Mouse (Mus musculus): ENCODE results near the gene Ltbp2.

Ltbp2 gene

GRCm38 (mm10) chr12:84834773-84835172 lies 41.6 kb downstream of the Ltbp2 start:
- DNase-seq: no peak

DNA sequence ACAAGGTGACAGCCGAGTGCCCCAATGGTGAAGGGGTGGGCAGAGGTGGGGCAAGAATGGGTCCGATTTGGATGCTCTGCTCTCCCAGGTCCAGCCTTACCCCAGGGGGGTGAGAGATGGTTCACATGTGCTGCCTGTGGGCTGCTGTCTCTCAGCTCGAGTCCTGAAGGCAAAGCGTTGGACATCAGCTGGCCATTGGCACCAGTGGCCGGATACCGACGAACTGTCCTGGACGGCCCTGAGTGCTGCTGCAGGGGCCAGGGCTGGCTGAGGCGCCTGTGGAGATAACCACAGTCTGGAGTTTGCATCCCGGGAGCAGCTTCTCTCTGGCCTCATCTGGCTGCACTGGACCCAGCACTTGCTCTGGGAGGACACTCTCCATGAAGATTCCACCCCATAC lies 44.7 kb downstream of the Ltbp2 start:
- DNase-seq: no peak

DNA sequence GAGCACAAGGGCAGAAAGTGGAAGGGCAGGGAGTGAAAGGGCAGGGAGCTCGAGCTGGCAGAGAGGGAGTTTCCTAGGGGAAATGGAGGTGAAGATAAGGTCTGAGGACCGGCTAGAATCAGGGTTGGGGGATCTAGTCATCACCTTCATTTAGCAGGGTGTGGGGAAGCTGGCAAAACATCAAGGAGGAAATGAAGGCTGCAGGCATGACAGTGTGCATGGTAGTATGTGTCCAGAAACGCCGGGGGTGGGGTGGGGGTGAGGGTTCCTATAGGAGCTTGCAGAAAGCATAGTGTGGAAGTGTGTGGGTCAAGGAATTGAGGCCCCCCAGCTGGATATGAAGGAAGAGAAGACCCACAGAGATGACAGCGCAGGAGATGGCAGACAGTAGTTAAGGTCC lies 45.2 kb downstream of the Ltbp2 start:
- DNase-seq: no peak

DNA sequence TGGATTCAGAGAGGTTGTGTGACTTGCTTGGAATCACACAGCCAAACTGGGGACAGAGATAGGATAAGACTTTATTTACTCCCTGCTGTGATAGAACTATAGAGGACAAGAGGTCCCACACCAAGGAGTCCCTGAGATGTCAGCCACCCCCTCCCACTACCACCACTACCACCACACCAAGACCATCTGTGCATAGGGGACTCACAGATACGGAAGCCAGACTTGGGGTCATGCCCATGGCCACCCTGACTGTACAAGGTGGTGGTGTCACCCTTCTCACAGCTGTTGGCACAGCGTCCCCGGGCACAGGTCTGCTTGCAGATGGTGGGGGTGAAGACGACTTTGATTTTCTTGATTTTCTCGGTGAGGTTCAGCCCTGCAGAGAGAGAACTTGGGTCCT lies 45.9 kb downstream of the Ltbp2 start:
- DNase-seq: no peak

DNA sequence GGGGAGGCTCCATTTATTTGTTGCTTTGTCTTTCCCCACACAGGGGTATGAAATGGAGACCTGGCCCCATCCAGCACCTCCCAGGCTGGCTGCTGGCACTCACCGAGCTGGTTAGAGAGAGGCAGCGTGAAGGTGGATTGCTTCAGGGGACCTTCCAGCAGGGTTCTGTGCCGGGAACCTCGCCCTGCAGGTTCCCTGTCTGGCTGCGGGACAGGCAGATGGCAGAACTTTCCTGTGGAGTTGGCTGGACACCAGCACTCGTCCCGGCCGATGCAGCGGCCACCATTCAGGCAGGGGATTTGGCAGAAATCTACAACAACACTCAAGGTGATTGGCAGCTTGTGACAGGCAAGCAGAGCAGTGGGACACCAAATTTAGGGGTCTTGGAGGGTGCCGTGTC lies 46.4 kb downstream of the Ltbp2 start:
- DNase-seq: no peak

- no peak for DNase-seq
Observed at GRCm38 (mm10) chr12:84829109-84829724, 47.1 kb downstream of the Ltbp2 start.

DNA sequence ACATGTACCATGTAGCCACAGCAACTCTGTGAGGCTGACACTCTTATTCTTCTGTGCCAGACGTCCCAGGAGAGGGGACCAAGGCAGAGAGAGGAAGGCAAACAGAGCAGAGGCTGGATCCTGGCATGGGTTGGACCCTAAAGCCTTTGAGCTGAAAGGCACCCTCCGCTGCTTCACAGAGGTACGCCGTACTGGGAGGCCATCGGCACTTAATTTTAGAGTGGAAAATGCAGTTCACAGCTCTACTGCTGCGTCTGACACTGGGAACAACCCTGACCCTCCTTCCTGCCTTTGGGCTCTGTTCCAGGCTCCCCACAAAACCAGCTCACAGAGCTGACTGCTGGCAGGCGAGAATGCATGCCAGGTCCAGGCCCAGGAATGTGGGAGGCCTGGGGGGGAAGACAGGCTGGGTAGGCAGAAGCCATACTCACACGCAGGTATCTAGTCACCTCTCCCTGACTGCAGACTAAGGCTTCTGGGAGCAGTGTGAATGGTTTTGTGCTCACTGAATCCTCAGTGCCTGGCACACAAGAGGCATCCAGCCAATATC lies 48.9 kb downstream of the Ltbp2 start:
- no peak for DNase-seq

- no peak for DNase-seq
Observed at GRCm38 (mm10) chr12:84824203-84824602, 52.1 kb downstream of the Ltbp2 start.

- DNase-seq: no peak
Observed at GRCm38 (mm10) chr12:84823601-84824000, 52.7 kb downstream of the Ltbp2 start.

GRCm38 (mm10) chr12:84819236-84820168 lies 56.8 kb downstream of the Ltbp2 start:
- DNase-seq: no peak

DNA sequence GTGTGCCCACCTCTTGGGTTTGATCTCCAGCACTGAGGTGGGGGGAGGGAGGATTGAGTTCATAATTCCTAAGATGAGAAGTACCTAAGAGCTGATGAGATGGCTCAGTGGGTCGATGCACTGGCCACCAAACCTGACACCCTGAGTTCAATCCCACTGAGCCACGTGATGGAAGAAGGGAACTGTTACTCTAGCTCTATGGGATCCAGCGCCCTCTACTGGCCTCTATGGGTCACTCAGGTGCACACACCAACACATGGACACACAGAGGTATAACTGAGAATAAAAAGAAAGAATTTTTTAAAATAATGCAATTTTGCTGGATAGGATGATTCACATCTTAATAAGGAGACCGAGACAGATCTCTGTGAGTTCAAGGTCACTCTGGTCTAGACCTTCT lies 57.8 kb downstream of the Ltbp2 start:
- no peak for DNase-seq

DNA sequence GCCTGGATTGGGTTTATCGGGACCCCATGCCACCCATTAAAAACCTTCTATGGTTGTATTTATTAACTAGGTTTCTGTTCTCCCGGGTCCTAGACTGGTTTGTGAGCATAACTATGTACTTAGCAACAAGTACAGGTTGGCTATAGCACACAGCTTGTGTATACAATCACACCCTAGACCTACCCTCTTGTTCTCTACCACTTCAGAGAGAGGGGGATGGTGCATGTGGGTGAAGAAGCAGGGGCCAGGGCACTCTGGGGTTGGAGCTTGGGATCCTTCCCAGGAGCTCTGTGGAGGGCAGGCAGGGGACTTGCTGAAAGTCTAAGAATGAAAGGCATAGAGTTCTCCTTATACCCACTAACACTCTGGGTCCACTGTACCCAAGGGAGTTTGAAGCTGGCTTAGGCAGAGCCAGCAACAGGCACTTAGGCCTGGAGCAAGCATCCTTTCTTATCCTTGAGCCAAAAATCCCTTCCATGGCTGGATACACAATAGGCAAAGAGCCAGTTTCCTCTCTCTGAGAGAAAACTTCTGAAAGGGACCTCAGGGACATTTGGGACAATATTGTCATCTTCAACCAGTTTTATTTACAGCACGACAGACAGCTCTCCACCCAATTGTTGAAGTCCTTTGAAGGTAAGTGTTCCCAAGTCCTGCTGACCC lies 61.5 kb downstream of the Ltbp2 start:
- no peak for DNase-seq

GRCm38 (mm10) chr12:84813773-84814172 lies 62.6 kb downstream of the Ltbp2 start:
- DNase-seq: no peak

- no peak for DNase-seq
Observed at GRCm38 (mm10) chr12:84812004-84812403, 64.3 kb downstream of the Ltbp2 start.

GRCm38 (mm10) chr12:84811510-84811909 lies 64.8 kb downstream of the Ltbp2 start:
- no peak for DNase-seq

- DNase-seq: no peak
Observed at GRCm38 (mm10) chr12:84810810-84811209, 65.5 kb downstream of the Ltbp2 start.

- DNase-seq: no peak
Observed at GRCm38 (mm10) chr12:84809033-84809432, 67.3 kb downstream of the Ltbp2 start.

DNA sequence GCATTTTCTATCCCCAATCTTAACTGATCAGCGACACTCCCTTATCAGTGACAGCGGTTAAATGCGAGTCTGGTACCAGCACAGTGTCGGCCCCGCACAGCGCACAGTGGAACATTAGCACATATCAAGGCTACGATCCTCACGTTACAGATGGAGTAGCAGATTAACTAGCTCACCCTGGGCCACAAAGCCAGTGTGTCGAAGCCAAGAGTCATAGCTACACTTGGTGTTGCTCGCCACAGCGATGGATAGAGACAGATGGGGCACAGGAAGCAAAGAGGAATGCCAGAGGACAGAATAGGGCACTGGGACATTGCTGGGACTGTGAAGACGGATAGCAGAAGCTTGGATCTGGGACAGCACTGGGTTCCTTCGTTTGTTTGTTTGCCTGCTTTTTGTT lies 69.0 kb downstream of the Ltbp2 start:
- DNase-seq: no peak

DNA sequence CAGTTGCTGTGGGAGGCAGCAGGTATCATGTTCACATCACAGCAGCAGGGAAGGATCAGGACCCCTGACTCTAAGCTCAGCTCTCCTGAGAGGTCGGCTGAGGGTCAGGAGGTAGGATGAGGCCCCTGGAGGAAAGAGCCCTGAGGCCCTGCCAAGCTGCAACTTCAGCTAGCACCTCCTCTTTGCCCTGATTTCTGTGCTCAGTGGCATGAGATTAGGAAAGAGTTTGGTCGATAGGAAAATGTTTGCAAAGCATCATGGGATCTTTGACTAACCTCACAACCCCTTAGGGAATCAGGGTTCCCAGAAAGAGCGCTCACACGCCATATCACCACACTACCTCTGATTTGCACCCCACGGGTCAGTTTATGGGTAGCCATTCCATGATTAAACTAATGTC lies 69.6 kb downstream of the Ltbp2 start:
- DNase-seq: no peak

DNA sequence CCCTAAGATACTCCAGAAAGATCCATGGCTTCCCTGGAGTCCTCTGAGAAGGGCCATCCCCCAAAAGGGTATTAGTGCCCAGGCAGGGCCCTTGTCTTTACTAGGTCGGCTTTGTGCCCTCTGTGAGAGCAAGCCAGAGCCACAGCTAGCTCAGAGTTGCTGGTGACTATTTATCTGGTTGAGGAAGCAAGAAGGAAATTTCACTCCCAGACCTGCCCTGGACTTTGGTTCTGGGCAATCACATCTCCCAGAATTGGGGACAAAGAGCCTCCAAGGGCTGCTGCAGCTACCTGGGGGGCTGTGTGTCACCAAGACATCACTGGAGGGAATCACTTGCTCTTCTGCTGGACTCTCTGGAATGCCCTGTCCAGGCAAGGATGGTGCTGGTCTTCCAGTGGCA lies 70.3 kb downstream of the Ltbp2 start:
- DNase-seq: no peak

DNA sequence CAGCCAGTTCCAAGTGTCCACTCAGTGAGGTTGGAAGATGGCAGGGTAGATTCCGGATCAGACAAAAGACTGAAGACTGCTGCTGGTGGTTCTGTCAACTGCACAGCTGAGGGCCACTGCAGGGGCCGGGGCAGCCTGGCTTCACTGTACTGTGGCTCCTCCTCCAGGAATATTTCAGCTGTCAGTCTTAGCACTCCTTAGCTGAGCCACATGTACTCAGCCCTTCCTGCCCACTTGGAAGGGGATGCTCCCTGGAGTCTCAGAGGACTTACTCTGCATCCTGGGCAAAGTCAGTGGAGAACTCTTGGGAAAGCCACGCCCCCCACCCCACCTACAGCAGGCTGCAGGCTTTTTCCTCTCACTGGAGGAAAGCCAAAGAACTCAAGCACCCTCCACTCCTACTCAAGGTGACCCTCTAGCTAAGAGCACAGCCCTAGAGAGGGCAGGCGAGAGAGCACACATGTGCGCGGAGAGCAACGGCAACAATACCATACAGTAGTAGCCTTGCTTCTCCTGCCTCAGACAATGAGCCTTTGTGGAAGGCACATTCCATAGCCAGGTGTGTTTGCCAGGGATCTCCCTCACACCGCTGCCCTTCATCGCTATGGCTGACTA lies 71.0 kb downstream of the Ltbp2 start:
- DNase-seq: no peak

GRCm38 (mm10) chr12:84802625-84803024 lies 73.7 kb downstream of the Ltbp2 start:
- no peak for DNase-seq

DNA sequence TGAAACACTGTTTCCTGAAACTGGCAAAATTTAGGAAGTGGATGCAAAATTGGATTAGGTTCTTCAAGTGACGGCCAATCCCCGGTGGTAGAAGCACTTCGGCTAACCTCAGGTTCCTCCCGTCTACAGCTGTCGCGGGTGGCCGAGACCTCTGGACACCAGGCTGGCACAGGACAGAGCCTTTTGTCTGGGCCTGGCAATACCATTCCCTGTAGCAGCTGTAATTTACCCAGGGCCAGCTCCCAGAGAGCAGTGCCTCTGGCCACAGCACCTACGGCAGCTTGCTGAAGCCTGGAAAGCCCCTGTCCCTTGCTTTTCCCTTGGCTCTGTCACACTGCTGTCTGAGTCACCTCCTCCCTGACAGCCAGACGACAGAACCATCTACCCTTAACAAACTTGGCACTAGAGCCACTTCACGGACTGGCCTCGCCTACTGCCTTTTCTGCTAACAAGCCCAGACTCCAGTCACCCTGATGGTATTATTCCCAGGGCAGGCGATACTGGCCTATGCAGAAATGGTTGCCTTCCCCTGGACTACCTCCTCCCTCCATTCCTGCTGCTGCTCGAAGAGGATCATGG lies 74.7 kb downstream of the Ltbp2 start:
- DNase-seq: no peak
